Mouse (Mus musculus): ENCODE results near the gene Ptprb. TPM values are rescaled to one million over a fixed set of nuclear protein-coding genes. Genes with fewer than 3 reads are reported as not detected.

Gene Ptprb
- polyA plus RNA-seq, 1 experiment: 10.5 TPM

DNA sequence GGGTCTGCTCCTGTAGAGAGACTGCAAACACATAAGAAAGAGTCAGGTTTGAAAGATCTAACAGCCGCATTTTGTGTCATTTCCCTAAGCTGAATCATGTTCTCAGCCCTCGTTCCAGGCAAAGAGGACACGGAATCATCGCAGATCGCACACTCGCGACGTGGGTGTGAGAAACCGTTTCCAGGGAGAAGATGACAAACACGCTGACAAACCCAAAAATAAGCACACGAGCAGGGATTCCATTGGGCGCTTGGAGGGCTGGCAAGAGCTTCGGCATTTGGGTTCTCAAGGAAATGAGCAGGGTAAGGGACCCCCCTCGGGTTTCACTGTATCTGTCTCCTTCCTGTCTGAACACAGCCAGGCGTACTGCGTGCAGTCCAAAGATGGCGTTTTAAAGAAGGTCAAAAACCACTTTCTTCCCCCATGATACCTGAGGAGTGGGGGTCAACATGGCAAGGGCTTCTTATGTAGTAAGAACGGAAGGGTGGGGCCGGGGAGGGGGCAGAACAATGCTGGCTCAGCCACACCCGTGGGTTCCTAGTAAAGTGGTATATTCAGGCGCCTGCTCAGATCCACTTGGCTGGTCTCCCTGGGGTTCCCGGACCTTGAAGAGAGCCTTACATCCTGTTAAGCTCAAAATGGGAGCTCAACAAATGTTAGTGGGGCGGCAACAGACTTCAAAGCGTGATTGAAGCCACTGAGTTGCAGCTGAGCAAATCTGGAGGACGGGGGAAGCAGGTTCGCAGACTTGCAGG lies 152.9 kb downstream of the Ptprb start:
- Histone ChIP-seq H3K4me3 (ENCODE audit: insufficient read depth, low read length) (no peak overlapping the region), H3K4me1 (ENCODE audit: control insufficient read depth, insufficient read depth, low read length) (no peaks in the 10 kb centered on the region), H3K27ac (ENCODE audit: insufficient read depth, low read length) (peak overlapping the region; percentile 11; the same call in 1 of the 2 replicates)
- TF ChIP-seq POLR2A (IDR thresholded peaks at IDR 0.05; ENCODE audit: extremely low read depth, insufficient read depth, low read length) (0 out of 2 replicates have a peak, but pooled peaks have one; percentile 22), CTCF (IDR thresholded peaks at IDR 0.05; ENCODE audit: extremely low read depth, insufficient read depth, low read length) (no peak)

DNA sequence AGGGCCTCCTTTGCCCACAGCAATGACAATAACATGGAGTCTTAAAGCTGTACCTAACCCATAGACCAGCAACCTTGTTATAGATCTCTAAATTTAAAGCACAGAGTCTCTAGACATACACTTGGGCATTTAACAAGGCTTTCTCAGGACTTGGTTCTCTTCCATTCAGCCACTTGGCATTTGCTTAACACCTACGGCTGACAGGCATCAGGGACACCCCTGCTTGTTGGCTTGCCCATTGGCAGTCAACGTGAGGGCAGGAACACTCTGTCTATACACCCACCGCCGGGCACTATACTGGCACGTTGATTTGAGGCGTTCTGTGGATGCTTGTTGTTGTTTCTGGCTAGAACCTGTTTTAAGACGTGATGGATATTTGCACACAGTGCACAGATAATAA lies 157.1 kb downstream of the Ptprb start:
- Histone ChIP-seq H3K27ac (ENCODE audit: insufficient read depth, low read length) (no peak overlapping the region), H3K4me3 (ENCODE audit: insufficient read depth, low read length) (no peak overlapping the region), H3K4me1 (ENCODE audit: control insufficient read depth, insufficient read depth, low read length) (peaks cover 3% of the 10 kb centered on the region)
- TF ChIP-seq CTCF (IDR thresholded peaks at IDR 0.05; ENCODE audit: extremely low read depth, insufficient read depth, low read length) (no peak), POLR2A (IDR thresholded peaks at IDR 0.05; ENCODE audit: extremely low read depth, insufficient read depth, low read length) (no peak)

DNA sequence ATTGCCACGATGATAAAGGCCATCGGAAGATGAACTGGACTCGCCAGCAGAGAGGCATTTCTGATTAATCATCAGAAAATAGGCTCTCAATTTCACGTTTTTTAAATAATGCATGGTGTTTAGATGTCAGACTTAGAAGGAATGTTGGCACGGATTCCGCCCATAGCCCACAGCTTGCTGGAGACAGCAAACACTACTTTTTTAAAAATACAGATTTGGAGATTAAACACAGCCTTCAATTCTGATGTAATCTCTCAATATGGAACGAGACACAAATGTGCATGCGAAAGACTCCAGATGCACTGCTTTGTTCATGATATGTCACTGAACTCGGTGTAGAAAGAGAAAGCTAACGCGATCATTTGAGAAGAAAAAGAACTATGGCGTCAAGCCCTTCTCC lies 160.1 kb downstream of the Ptprb start:
- TF ChIP-seq POLR2A (IDR thresholded peaks at IDR 0.05; ENCODE audit: extremely low read depth, insufficient read depth, low read length) (no peak), CTCF (IDR thresholded peaks at IDR 0.05; ENCODE audit: extremely low read depth, insufficient read depth, low read length) (no peak)
- H3K27ac ChIP-seq (ENCODE audit: insufficient read depth, low read length): no peak overlapping the region
- H3K4me3 ChIP-seq (ENCODE audit: insufficient read depth, low read length): no peak overlapping the region
- H3K4me1 ChIP-seq (ENCODE audit: control insufficient read depth, insufficient read depth, low read length): peaks cover 3% of the 10 kb centered on the region

Other genes with a start within 250 kb of the Ptprb start
- not detected in 2 replicates for gene 4933416C03Rik, start 161.6 kb upstream of the Ptprb start, polyA plus RNA-seq (2012; rRNA removed)
- gene Kcnmb4, start 198.4 kb downstream of the Ptprb start, polyA plus RNA-seq (2012; rRNA removed): 117 and 129 TPM in 2 replicates